Mouse (Mus musculus) myocyte (in vitro differentiated cells): ENCODE measurements around the gene Grb10.

Experiments used
- E2F4 ChIP-seq: IDR thresholded peaks from one replicate; pipeline ENCODE4 v1.6.1; 2011; ENCODE audit warnings: mild to moderate bottlenecking, control low read depth, moderate library complexity; ENCODE audit not compliant: insufficient read depth
- MAX ChIP-seq: IDR thresholded peaks from one replicate; pipeline ENCODE4 v1.6.1; 2011; ENCODE audit warnings: low read depth, mild to moderate bottlenecking, control low read depth
- MYOD1 ChIP-seq, 3 experiments: IDR thresholded peaks; one replicate each; pipeline ENCODE4 v1.6.1; 2011; ENCODE audit warnings: control low read depth in 2 of 3, low read depth in 2 of 3, mild to moderate bottlenecking in 2 of 3, moderate library complexity in 1 of 3; ENCODE audit not compliant: insufficient read length in 2 of 3, control insufficient read depth in 1 of 3
- MYOG ChIP-seq, 3 experiments: IDR thresholded peaks; one replicate each; pipeline ENCODE4 v1.6.1; 2011; ENCODE audit warnings: control low read depth in 2 of 3, low read depth in 2 of 3, mild to moderate bottlenecking in 2 of 3; ENCODE audit not compliant: insufficient read length in 2 of 3, control insufficient read depth in 1 of 3, insufficient read depth in 1 of 3
- POLR2A ChIP-seq: IDR thresholded peaks from one replicate; pipeline ENCODE4 v1.6.1; 2011; ENCODE audit warnings: low read depth, mild to moderate bottlenecking, control low read depth, moderate library complexity; ENCODE audit not compliant: insufficient read length
- POLR2AphosphoS2 ChIP-seq: IDR thresholded peaks from one replicate; pipeline ENCODE4 v1.6.1; 2011; ENCODE audit warnings: low read depth, control low read depth; ENCODE audit not compliant: insufficient read length
- REST ChIP-seq: IDR thresholded peaks from one replicate; pipeline ENCODE4 v1.6.1; 2011; ENCODE audit warnings: mild to moderate bottlenecking, control low read depth, moderate library complexity; ENCODE audit not compliant: insufficient read depth, insufficient read length
- TCF12 ChIP-seq: IDR thresholded peaks from one replicate; pipeline ENCODE4 v1.6.1; 2011; ENCODE audit warnings: mild to moderate bottlenecking, control low read depth; ENCODE audit not compliant: poor library complexity, insufficient read depth, severe bottlenecking
- USF1 ChIP-seq: IDR thresholded peaks from one replicate; pipeline ENCODE4 v1.6.1; 2011; ENCODE audit warnings: low read depth, mild to moderate bottlenecking, control low read depth, moderate library complexity

GRCm38 (mm10) chr11:11885921-11886320, 152.6 kb downstream of the Grb10 start:
- no peak for TF ChIP-seq POLR2A
- no peak for TF ChIP-seq MAX
- TF ChIP-seq TCF12: no peak
- TF ChIP-seq MYOG (IDR thresholded peaks at IDR 0.05; ENCODE audit: control insufficient read depth in 1 of 3, insufficient read depth in 1 of 3, insufficient read length in 2 of 3, low read depth in 2 of 3): no peak
- no peak for TF ChIP-seq USF1
- TF ChIP-seq REST: no peak
- no peak for TF ChIP-seq MYOD1 (IDR thresholded peaks at IDR 0.05; ENCODE audit: control insufficient read depth in 1 of 3, insufficient read length in 2 of 3, low read depth in 2 of 3)
- no peak for TF ChIP-seq E2F4
- TF ChIP-seq POLR2AphosphoS2: no peak
